Mouse (Mus musculus) small intestine, adult 2 months (tissue): ENCODE measurements around the gene Tubgcp5.

ENCODE experiments used
- CTCF ChIP-seq: fragments of 200-500 bp; IDR thresholded peaks from 2 replicates; pipeline ENCODE4 v1.5.1; 2012; ENCODE audit warnings: low read depth, mild to moderate bottlenecking, control low read depth, inconsistent platforms, low read length, moderate library complexity, mixed read lengths; ENCODE audit not compliant: insufficient replicate concordance, insufficient read length; ENCODE audit errors: extremely low read depth
- POLR2A ChIP-seq: fragments of 200-500 bp; IDR thresholded peaks from 2 replicates; pipeline ENCODE4 v1.6.1; 2012; ENCODE audit warnings: low read depth, mild to moderate bottlenecking, control low read depth, inconsistent platforms, low read length, moderate library complexity

DNA sequence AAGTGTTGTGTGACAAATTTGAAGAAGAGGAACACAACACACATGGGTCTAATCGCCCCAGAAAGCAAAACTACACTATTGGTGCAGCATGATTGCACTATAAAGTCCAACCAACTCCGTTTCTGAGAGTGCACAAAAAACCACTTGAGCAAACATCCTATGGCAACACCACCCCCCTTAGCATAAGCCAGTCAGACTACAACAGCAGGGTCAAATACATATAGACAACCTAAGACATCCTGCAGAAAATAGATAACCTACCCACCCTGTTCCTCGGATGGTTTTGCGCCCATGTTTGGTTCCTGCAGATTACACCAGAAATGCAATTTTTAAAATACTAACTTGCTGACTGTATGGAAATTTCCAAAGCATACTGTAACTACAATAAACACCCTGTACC, 42.9 kb downstream of the Tubgcp5 start:
- TF ChIP-seq CTCF = no peak
- no peak for TF ChIP-seq POLR2A
